Mouse (Mus musculus) heart, postnatal 0 days (tissue): ENCODE data around the gene Bhlhe40. TPM values are rescaled to one million over a fixed set of nuclear protein-coding genes. Genes with fewer than 3 reads are reported as not detected.
A peak's percentile ranks its signal among the peaks of the same experiment; 100 is the strongest.

Source experiments
- ATAC-seq: fragments of 200-750 bp; cut with Nextera tagmentation; 2 replicates; pipeline ENCODE4 v1.8.0; 2017; ENCODE audit warnings: low read depth, moderate number of reproducible peaks, moderate library complexity; ENCODE audit not compliant: insufficient read depth
- DNase-seq: peaks from one replicate; pipeline ENCODE4 v3.0.0-alpha.2; 2016; ENCODE audit warnings: low spot score
- H3K27ac ChIP-seq: fragments of 300-500 bp; sonication (generic); 2 replicates; pipeline ENCODE4 v1.5.1; 2014; ENCODE audit warnings: low read depth, mild to moderate bottlenecking
- H3K27me3 ChIP-seq: fragments of 300-500 bp; sonication (generic); 2 replicates; pipeline ENCODE4 v1.6.1; 2014; ENCODE audit warnings: low read length, mixed read lengths; ENCODE audit not compliant: control insufficient read depth, insufficient read depth
- H3K36me3 ChIP-seq: fragments of 300-500 bp; sonication (generic); replicated peaks from 2 replicates; pipeline ENCODE4 v1.6.1; 2014; ENCODE audit warnings: low read length, mixed read lengths; ENCODE audit not compliant: control insufficient read depth, insufficient read depth
- H3K4me1 ChIP-seq: fragments of 300-500 bp; sonication (generic); 2 replicates; pipeline ENCODE4 v1.6.1; 2014; ENCODE audit warnings: antibody characterized with exemption; ENCODE audit not compliant: control insufficient read depth, insufficient read depth
- H3K4me2 ChIP-seq: fragments of 300-500 bp; sonication (generic); 2 replicates; pipeline ENCODE4 v1.6.1; 2014; ENCODE audit warnings: low read depth, mild to moderate bottlenecking, low read length, moderate library complexity
- H3K4me3 ChIP-seq: fragments of 300-500 bp; sonication (generic); 2 replicates; pipeline ENCODE4 v1.5.1; 2014; ENCODE audit warnings: low read depth, low read length
- H3K9ac ChIP-seq: fragments of 300-500 bp; sonication (generic); replicated peaks from 2 replicates; pipeline ENCODE4 v1.6.1; 2014; ENCODE audit warnings: low read depth, low read length, mixed read lengths
- H3K9me3 ChIP-seq: fragments of 300-500 bp; sonication (generic); replicated peaks from 2 replicates; pipeline ENCODE4 v1.6.1; 2016; ENCODE audit warnings: low read length; ENCODE audit not compliant: control insufficient read depth
- CTCF ChIP-seq: IDR thresholded peaks from 2 replicates; pipeline ENCODE4 v1.5.1; 2016; ENCODE audit warnings: antibody characterized with exemption, control low read depth, low read depth
- EP300 ChIP-seq: IDR thresholded peaks from 2 replicates; pipeline ENCODE4 v1.6.1; 2016; ENCODE audit warnings: antibody characterized with exemption, low read depth
- WGBS: fragments of 180-500 bp; shearing (Covaris S2); extraction: QIAGEN DNeasy Blood & Tissue Kit; methylation state at CpG from one replicate; pipeline ENCODE4 v1.1.7; 2014; 5-methylcytosine and 5-hydroxymethylcytosine counted together
- polyA plus RNA-seq: library from polyadenylated mRNA; unstranded; fragments of >200 nt; fragmentation: Nextera tagmentation; extraction: Ambion mirVana; gene quantifications from 2 replicates; pipeline ENCODE4 v1.2.1, GENCODE M21; 2015
- total RNA-seq: library from RNA; depleted of rRNA; stranded (reverse); fragments of >200 nt; gene quantifications from 2 replicates; pipeline ENCODE4 v1.2.3, GENCODE M21; 2014; ENCODE audit warnings: low replicate concordance

Bhlhe40 gene
- total and polyA plus RNA-seq, 2 experiments from 2014 or later = 11.8 to 19.7 TPM

DNA sequence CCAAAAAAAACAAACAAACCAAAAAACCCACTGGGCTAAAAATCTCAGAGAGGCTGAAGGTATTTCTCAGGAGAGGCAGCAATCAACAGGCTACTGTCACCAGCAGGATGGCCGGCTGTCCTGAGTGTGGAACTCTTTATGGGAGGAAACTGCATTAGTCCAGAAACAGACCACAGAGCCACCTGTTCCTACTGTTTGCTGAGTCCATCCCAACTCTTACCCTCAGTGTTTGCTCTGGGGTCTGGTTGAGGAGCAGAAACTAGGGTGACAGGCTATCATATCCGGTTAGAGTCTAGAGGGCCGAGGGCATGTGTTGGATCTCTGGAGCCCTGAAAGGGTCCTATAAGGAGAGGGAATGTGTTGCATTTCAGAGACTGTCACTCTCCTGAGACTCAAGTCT, 9.8 kb downstream of the Bhlhe40 start:
- no peak for TF ChIP-seq EP300
- no peak for TF ChIP-seq CTCF
- H3K27ac ChIP-seq = no peak overlapping the region; the same call in 1 of the 2 replicates

DNA sequence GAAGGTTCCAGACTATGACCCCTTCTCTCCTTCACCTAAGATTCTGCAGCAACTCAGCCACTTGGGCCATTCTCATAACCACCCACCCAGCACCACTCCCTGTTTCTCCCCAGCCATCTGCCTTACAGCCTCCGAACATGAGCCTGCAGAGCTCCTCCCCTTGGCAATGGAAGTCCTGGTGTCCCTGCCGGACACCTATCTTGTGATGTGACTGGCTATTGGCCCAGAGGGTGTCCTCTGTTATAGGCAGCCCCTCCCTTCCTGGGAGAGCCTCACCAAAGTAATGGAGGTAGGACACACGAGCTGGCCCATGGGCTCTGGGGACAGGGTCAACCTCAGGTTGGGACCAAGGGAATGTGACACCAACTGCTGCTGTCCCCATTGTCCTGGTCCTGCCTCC, 10.4 kb downstream of the Bhlhe40 start:
- DNase-seq (peak; percentile 67), ATAC-seq (0 out of 2 replicates have a peak, but pooled peaks have one; percentile 29)
- no peak for TF ChIP-seq CTCF
- TF ChIP-seq EP300 = no peak
- Histone ChIP-seq H3K9me3 (no peaks in the 10 kb centered on the region), H3K36me3 (peaks cover 11% of the 10 kb centered on the region; the same call in 1 of the 2 replicates), H3K27ac (no peak overlapping the region), H3K4me3 (no peak overlapping the region), H3K4me2 (no peak overlapping the region), H3K9ac (no peak overlapping the region), H3K4me1 (peaks cover 37% of the 10 kb centered on the region), H3K27me3 (no peaks in the 10 kb centered on the region)
- 20% methylated on average over 3 of the region's 3 CpGs for WGBS

More for the DNA sequence above, 9.8 kb downstream of the Bhlhe40 start:
- DNase-seq = no peak
- 87% methylated on average over 3 of the region's 3 CpGs for WGBS
- Histone ChIP-seq H3K9me3 (no peaks in the 10 kb centered on the region), H3K36me3 (peaks cover 17% of the 10 kb centered on the region), H3K9ac (no peak overlapping the region), H3K4me3 (no peak overlapping the region), H3K4me2 (no peak overlapping the region), H3K27me3 (no peaks in the 10 kb centered on the region), H3K4me1 (peaks cover 37% of the 10 kb centered on the region)
- ATAC-seq = no peak

DNA sequence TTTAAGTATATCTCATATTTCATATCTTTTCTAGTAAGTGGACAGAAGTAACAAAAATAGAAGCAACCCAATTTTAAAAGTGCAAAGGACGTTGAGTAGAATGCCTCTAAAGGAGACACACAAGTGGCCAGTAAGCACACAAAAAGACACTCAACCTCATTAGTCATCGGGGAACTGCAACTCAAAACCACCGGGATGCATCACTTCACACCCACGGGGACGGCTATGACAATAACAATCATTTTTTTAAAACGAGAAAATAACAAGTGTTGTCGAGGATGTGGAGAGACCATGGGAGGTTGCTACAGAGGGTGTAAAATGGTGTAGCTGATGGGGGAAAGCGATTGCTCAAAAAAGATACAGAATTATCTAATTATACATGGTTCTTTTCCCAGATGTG, 11.7 kb downstream of the Bhlhe40 start:
- WGBS = 60% methylated on average over 8 of the region's 8 CpGs
- ATAC-seq = no peak
- TF ChIP-seq CTCF (no peak), EP300 (no peak)
- peaks cover 29% of the 10 kb centered on the region for H3K4me1 ChIP-seq
- no peak overlapping the region for H3K4me2 ChIP-seq
- no peaks in the 10 kb centered on the region for H3K9me3 ChIP-seq
- H3K27me3 ChIP-seq = no peaks in the 10 kb centered on the region
- no peak for DNase-seq
- no peak overlapping the region for H3K4me3 ChIP-seq
- H3K27ac ChIP-seq = no peak overlapping the region
- no peak overlapping the region for H3K9ac ChIP-seq
- H3K36me3 ChIP-seq = 0 out of 2 replicates have a peak, but pooled peaks cover 2% of the 10 kb centered on the region

- no peaks in the 10 kb centered on the region for H3K36me3 ChIP-seq
- H3K27ac ChIP-seq = no peak overlapping the region
- H3K4me1 ChIP-seq = peaks cover 13% of the 10 kb centered on the region; the same call in 1 of the 2 replicates
- ATAC-seq (no peak), DNase-seq (no peak)
- TF ChIP-seq CTCF (no peak), EP300 (no peak)
- WGBS = 83% methylated on average over 2 of the region's 2 CpGs
- H3K27me3 ChIP-seq = no peaks in the 10 kb centered on the region
- no peaks in the 10 kb centered on the region for H3K9me3 ChIP-seq
- no peak overlapping the region for H3K9ac ChIP-seq
- H3K4me3 ChIP-seq = no peak overlapping the region
- H3K4me2 ChIP-seq = no peak overlapping the region
These were observed 13.8 kb downstream of the Bhlhe40 start for GRCm38 (mm10) chr6:108674221-108674620.

- WGBS = 71% methylated on average over 9 of the region's 9 CpGs
- DNase-seq (no peak), ATAC-seq (no peak)
- H3K4me3 ChIP-seq = no peak overlapping the region
- H3K9ac ChIP-seq = no peak overlapping the region
- H3K27ac ChIP-seq = no peak overlapping the region
- TF ChIP-seq CTCF (no peak), EP300 (no peak)
- H3K4me2 ChIP-seq = no peak overlapping the region
- peaks cover 2% of the 10 kb centered on the region; the same call in 1 of the 2 replicates for H3K4me1 ChIP-seq
- no peaks in the 10 kb centered on the region for H3K9me3 ChIP-seq
- H3K27me3 ChIP-seq = no peaks in the 10 kb centered on the region
- H3K36me3 ChIP-seq = no peaks in the 10 kb centered on the region
These were observed 16.4 kb downstream of the Bhlhe40 start for GRCm38 (mm10) chr6:108676783-108677340.

DNA sequence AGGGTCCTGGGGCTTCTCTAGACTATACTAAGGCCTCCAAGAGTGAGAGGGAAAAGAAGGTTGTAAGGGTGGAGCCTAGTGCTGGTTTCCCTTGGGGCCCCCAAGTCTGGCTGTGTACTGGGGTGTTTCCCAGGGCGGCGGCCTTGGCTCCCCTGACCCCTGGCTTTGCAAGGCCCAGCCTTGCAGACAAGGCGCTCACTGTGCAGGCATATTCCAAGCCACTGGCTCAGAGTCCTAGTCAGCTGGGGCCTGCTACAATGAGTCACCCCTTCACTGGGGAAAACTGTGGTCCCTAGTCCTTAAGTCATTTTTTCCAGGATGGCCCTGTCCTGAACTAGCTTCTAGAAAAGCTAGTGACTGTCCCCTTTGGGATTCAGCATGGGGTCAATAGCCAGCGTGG, 17.3 kb downstream of the Bhlhe40 start:
- no peak overlapping the region for H3K4me3 ChIP-seq

More for the DNA sequence above, 17.3 kb downstream of the Bhlhe40 start:
- H3K9me3 ChIP-seq = no peaks in the 10 kb centered on the region
- 87% methylated on average over 4 of the region's 4 CpGs for WGBS
- 0 out of 2 replicates have a peak, but pooled peaks have one; percentile 30 for ATAC-seq
- no peaks in the 10 kb centered on the region for H3K4me1 ChIP-seq
- TF ChIP-seq CTCF = no peak
- no peak for TF ChIP-seq EP300
- H3K27ac ChIP-seq = no peak overlapping the region
- no peaks in the 10 kb centered on the region for H3K36me3 ChIP-seq
- H3K27me3 ChIP-seq = no peaks in the 10 kb centered on the region
- DNase-seq = no peak
- H3K9ac ChIP-seq = no peak overlapping the region
- no peak overlapping the region for H3K4me2 ChIP-seq
